Mouse (Mus musculus) ES-Bruce4 (cell line): ENCODE measurements around the gene Cnrip1. TPM values are rescaled to one million over a fixed set of nuclear protein-coding genes. Genes with fewer than 3 reads are reported as not detected.

Experiments used
- H3K27ac ChIP-seq: 2 replicates; pipeline ENCODE4 v1.5.1; 2012; ENCODE audit warnings: low read length, inconsistent platforms; ENCODE audit not compliant: insufficient read depth
- H3K27me3 ChIP-seq: 2 replicates; pipeline ENCODE4 v1.6.1; 2012; ENCODE audit warnings: mild to moderate bottlenecking, low read length, inconsistent platforms; ENCODE audit not compliant: control insufficient read depth, poor library complexity, insufficient read depth, severe bottlenecking
- H3K36me3 ChIP-seq: 2 replicates; pipeline ENCODE4 v1.6.1; 2012; ENCODE audit warnings: inconsistent platforms, mild to moderate bottlenecking, low read length, moderate library complexity; ENCODE audit not compliant: control insufficient read depth, poor library complexity, insufficient read depth, severe bottlenecking
- H3K4me1 ChIP-seq: one replicate; pipeline ENCODE4 v1.8.1; 2011; ENCODE audit warnings: low read length; ENCODE audit not compliant: control insufficient read depth, insufficient read depth
- H3K4me3 ChIP-seq: 2 replicates; pipeline ENCODE4 v1.5.1; 2011; ENCODE audit warnings: low read depth, mild to moderate bottlenecking, low read length
- H3K9ac ChIP-seq: 2 replicates; pipeline ENCODE4 v1.6.1; 2012; ENCODE audit warnings: low read depth, mild to moderate bottlenecking, inconsistent platforms; ENCODE audit not compliant: poor library complexity, severe bottlenecking
- H3K9me3 ChIP-seq: replicated peaks from 2 replicates; pipeline ENCODE4 v1.6.1; 2012; ENCODE audit warnings: mild to moderate bottlenecking, low read length, inconsistent platforms; ENCODE audit not compliant: control insufficient read depth, poor library complexity, insufficient read depth, severe bottlenecking
- CTCF ChIP-seq: IDR thresholded peaks from one replicate; pipeline ENCODE4 v1.8.1; 2011; ENCODE audit warnings: low read depth, low read length
- EP300 ChIP-seq: IDR thresholded peaks from 2 replicates; pipeline ENCODE4 v1.6.1; 2011; ENCODE audit warnings: low read depth, low read length; ENCODE audit not compliant: insufficient read depth
- POLR2A ChIP-seq: IDR thresholded peaks from one replicate; pipeline ENCODE4 v1.8.1; 2011; ENCODE audit warnings: low read length; ENCODE audit not compliant: insufficient read depth
- polyA plus RNA-seq: library from polyadenylated mRNA; stranded (reverse); fragments of >200 nt; gene quantifications from 2 replicates; pipeline ENCODE4 v1.2.4, GENCODE M21; 2011; ENCODE audit warnings: low read depth; ENCODE audit not compliant: missing spikeins, insufficient read depth, insufficient read length

The Cnrip1 gene
- polyA plus RNA-seq, 1 experiment: 1.5 TPM

- Histone ChIP-seq H3K27ac (no peak overlapping the region), H3K4me1 (no peaks in the 10 kb centered on the region), H3K27me3 (no peaks in the 10 kb centered on the region), H3K9ac (no peak overlapping the region), H3K36me3 (no peaks in the 10 kb centered on the region), H3K4me3 (no peak overlapping the region), H3K9me3 (no peaks in the 10 kb centered on the region)
- no peak for TF ChIP-seq CTCF
- TF ChIP-seq POLR2A: no peak
- no peak for TF ChIP-seq EP300
Observed at GRCm38 (mm10) chr11:17083455-17083854, 32.1 kb downstream of the Cnrip1 start.

DNA sequence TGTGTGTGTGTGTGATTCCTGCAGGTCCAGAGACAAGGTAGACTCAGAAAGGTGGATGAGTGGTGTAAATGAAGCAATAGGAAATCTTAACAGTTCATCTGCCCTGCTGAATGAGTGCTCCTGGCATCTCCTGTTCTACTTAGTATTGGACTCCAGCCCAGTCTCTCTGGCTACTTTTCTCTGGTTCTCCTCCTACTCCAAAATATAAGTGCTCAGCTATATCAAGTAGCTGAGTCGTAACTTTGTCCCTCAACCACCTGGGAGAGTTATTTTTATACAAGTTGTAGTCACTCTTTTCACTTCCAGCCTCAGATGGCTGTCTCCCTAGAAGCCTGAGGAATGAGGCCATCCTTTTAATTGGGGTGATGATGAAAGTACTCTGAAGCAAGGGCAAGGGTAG, 32.5 kb downstream of the Cnrip1 start:
- H3K27me3 ChIP-seq: no peaks in the 10 kb centered on the region
- H3K9me3 ChIP-seq: no peaks in the 10 kb centered on the region
- H3K4me1 ChIP-seq: no peaks in the 10 kb centered on the region
- no peak overlapping the region for H3K4me3 ChIP-seq
- no peak for TF ChIP-seq CTCF
- no peak for TF ChIP-seq POLR2A
- no peak for TF ChIP-seq EP300
- no peak overlapping the region for H3K9ac ChIP-seq
- H3K36me3 ChIP-seq: no peaks in the 10 kb centered on the region
- H3K27ac ChIP-seq: no peak overlapping the region

- Histone ChIP-seq H3K9me3 (no peaks in the 10 kb centered on the region), H3K27ac (no peak overlapping the region), H3K4me1 (no peaks in the 10 kb centered on the region), H3K36me3 (no peaks in the 10 kb centered on the region), H3K27me3 (no peaks in the 10 kb centered on the region), H3K9ac (no peak overlapping the region), H3K4me3 (no peak overlapping the region)
- TF ChIP-seq CTCF: no peak
- TF ChIP-seq EP300: no peak
Observed at GRCm38 (mm10) chr11:17086106-17086505, 34.7 kb downstream of the Cnrip1 start.

DNA sequence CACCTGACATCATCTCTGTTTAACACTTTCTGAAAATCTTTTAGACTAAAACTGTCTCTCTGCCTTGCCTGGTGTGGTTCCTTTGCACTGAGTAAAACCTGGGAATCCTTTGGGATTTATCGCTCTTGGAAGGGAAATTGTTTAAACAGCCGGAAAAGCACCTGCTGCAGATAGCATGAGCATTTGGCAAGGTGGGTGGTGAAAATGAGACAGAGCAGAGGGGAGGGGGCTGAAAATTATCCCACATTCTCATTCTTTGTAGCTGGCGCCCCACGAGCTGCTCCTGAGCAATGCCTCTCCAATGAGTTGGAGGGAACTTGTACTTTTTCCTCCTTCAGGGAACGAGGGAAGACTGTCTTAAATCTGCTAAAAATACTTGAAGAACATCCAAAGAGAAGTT, 55.5 kb downstream of the Cnrip1 start:
- H3K9me3 ChIP-seq: peaks cover 13% of the 10 kb centered on the region
- H3K27ac ChIP-seq: no peak overlapping the region
- no peaks in the 10 kb centered on the region for H3K36me3 ChIP-seq
- no peaks in the 10 kb centered on the region for H3K4me1 ChIP-seq
- H3K27me3 ChIP-seq: no peaks in the 10 kb centered on the region
- no peak overlapping the region for H3K9ac ChIP-seq
- TF ChIP-seq EP300 (no peak), POLR2A (no peak), CTCF (no peak)
- no peak overlapping the region for H3K4me3 ChIP-seq

DNA sequence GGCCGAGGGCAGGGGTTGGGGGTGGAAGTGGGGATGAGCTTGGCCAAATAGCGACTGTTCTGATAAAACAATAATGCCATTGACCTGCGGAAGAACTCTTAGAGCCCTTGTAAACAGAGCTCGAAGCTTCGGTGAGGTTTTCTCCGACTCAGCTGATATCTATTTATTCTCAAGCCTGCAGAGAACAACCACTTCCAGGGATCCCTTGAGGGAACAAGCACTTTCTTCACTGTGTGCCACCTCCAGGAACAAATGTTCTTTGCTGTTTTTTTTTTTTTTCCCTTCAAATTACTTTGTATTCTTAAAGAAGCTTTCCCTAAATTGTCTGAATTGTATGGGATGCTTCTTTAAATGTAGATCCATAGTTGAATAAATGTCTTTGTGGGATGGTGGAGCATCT, 56.0 kb downstream of the Cnrip1 start:
- H3K9me3 ChIP-seq: peaks cover 13% of the 10 kb centered on the region
- no peak for TF ChIP-seq CTCF
- no peak for TF ChIP-seq EP300
- TF ChIP-seq POLR2A: no peak
- no peak overlapping the region for H3K9ac ChIP-seq
- no peak overlapping the region for H3K4me3 ChIP-seq
- H3K27ac ChIP-seq: no peak overlapping the region
- H3K4me1 ChIP-seq: no peaks in the 10 kb centered on the region
- H3K36me3 ChIP-seq: no peaks in the 10 kb centered on the region
- H3K27me3 ChIP-seq: no peaks in the 10 kb centered on the region

GRCm38 (mm10) chr11:17112419-17113090, 61.2 kb downstream of the Cnrip1 start:
- TF ChIP-seq EP300 (no peak), POLR2A (no peak), CTCF (no peak)
- Histone ChIP-seq H3K9me3 (peaks cover 4% of the 10 kb centered on the region), H3K4me1 (no peaks in the 10 kb centered on the region), H3K27ac (no peak overlapping the region), H3K4me3 (no peak overlapping the region), H3K36me3 (no peaks in the 10 kb centered on the region), H3K27me3 (no peaks in the 10 kb centered on the region), H3K9ac (no peak overlapping the region)
